ENCODE assay signal across 17 mouse cellular contexts in genomic region chr7:122258521-122258920, GRCm38 (mm10). TPM values are rescaled to one million over a fixed set of nuclear protein-coding genes. Genes with fewer than 3 reads are reported as not detected.
"Had no signal": no experiment of that assay in that cellular context is flagged by ENCODE, and none has a peak within 500 bp of the region (broad histone marks: within the 10 kb centered on the region; RNA-seq: fewer than 3 reads in every experiment).

No protein-coding gene starts in this region.

- H3K4me1 ChIP-seq: limb, embryonic 10.5 days; midbrain, embryonic 10.5 days; neural tube, embryonic 15.5 days; stomach, embryonic 15.5 days had no signal

- H3K36me3 ChIP-seq: limb, embryonic 10.5 days; midbrain, embryonic 10.5 days; neural tube, embryonic 15.5 days; stomach, embryonic 15.5 days had no signal

- ATAC-seq: intestine, postnatal 0 days had no signal

- DNase-seq: kidney, adult 9 months; kidney, postnatal 36 days; lung, adult 2 months; lung, postnatal 10 days; midbrain, embryonic 14.5 days; right cerebral cortex, adult 18-20 months; right cerebral cortex, postnatal 25 days; thymus, postnatal 4 days had no signal

- H3K4me3 ChIP-seq: limb, embryonic 10.5 days; midbrain, embryonic 10.5 days; myocyte; neural tube, embryonic 15.5 days; stomach, embryonic 15.5 days had no signal

- H3K9ac ChIP-seq: liver, embryonic 14.5 days; neural tube, embryonic 15.5 days; stomach, embryonic 15.5 days had no signal

- H3K27me3 ChIP-seq: neural tube, embryonic 15.5 days; stomach, embryonic 15.5 days had no signal

- H3K9me3 ChIP-seq: limb, embryonic 10.5 days; midbrain, embryonic 10.5 days; neural tube, embryonic 15.5 days; stomach, embryonic 15.5 days had no signal

- H3K4me2 ChIP-seq: neural tube, embryonic 15.5 days; stomach, embryonic 15.5 days had no signal

- H3K27ac ChIP-seq: kidney, postnatal 0 days; limb, embryonic 10.5 days; liver, embryonic 14.5 days; midbrain, embryonic 10.5 days; neural tube, embryonic 15.5 days; stomach, embryonic 15.5 days had no signal

RNA-seq across cellular contexts. Expression of gene Chp2, which starts 39.2 kb away (rescaled TPM):
- polyA plus RNA-seq: limb, embryonic 10.5 days; midbrain, embryonic 10.5 days; myocyte; neural tube, embryonic 11.5 days had no signal
